Mouse (Mus musculus) MEL-GATA-1-ER (cell line): Measurements from ENCODE around the gene Catsperz.

ENCODE experiments used
- DNase-seq: peaks from one replicate; pipeline ENCODE4 v3.0.0-alpha.2; 2012; ENCODE audit warnings: low read depth; ENCODE audit errors: extremely low read depth

Gene Catsperz

DNA sequence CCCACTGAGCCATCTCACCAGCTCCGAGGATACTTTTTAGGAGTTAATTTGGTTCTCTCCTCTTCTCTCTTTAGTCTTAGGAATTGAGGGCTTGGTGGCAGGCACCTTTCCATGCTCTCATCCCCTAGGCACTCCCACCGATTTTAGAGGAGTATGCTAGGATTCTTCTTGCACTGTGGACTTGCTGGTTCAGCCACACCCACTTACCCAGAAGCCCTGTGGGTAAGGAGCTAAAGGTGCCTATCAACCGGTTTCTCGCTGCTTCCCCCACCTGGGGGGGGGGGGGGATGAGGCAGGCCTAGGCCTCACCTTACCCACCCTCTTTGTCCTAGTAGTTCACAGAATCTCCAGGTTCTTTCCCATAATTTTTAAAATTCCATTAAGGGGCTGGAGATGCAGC is 22.6 kb upstream of the Catsperz start:
- DNase-seq = no peak

DNA sequence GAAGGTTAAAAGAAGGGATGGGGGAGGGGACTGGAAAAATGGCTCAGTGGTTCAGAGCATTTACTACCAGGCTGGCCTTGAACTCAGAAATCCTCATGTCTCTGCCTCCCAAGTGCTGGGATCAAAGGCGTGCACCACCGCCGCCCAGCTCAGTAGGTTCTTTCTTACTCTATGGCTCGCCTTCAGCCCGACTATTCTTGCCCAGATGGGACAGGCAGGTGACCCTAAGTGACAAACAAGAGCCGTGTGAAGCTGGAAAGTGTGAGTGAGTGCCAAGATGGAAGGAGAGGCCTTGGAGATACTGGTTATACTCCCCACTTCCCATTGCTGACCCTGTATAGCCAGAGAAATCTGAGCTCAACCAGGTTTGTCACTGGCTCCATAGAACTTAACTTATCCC is 18.5 kb upstream of the Catsperz start:
- DNase-seq = no peak

DNA sequence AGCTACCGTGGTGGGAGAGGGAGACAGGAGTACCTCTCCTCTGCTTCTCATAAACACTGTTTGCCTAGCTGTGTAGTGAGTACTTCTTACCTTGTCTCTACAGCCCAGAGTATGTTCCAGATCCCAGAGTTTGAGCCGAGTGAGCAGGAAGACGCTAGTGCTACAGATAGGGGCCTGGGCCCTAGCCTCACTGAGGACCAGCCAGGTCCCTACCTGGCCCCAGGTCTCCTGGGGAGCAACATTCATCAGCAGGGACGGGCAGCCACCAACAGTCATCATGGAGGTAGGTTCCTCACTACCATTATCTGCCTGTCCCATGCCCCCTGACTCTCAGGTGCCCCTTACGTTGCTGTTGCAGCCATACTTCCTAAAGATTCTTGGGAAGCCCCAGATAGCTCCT is 17.6 kb upstream of the Catsperz start:
- no peak for DNase-seq

DNA sequence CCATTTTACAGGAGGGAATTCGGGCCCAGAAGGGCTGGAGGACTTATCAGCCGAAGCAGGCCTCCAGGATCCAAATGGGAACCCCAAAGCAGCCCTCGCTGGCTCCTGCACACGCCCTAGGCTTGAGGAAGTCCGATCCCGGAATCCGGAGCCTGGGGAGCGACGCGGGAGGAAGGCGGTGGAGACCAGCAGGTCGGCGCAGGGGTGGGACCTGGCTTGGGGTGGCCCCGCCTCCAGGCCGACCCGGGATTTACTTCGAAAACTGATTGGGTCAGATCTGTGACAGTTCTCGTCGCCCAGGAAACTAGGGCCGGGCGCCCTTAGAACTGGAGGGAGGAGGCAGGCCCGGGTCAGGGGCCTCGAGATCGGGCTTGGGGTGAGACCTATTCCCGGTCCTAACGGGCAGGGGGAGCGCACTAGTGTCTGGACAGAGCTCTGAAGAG is 17.1 kb upstream of the Catsperz start, which contains the start of gene Gpr137:
Gene Gpr137, minus strand, starts transcription at position 232 of the 443 bp plus-strand sequence.
- DNase-seq = peak; percentile 84

DNA sequence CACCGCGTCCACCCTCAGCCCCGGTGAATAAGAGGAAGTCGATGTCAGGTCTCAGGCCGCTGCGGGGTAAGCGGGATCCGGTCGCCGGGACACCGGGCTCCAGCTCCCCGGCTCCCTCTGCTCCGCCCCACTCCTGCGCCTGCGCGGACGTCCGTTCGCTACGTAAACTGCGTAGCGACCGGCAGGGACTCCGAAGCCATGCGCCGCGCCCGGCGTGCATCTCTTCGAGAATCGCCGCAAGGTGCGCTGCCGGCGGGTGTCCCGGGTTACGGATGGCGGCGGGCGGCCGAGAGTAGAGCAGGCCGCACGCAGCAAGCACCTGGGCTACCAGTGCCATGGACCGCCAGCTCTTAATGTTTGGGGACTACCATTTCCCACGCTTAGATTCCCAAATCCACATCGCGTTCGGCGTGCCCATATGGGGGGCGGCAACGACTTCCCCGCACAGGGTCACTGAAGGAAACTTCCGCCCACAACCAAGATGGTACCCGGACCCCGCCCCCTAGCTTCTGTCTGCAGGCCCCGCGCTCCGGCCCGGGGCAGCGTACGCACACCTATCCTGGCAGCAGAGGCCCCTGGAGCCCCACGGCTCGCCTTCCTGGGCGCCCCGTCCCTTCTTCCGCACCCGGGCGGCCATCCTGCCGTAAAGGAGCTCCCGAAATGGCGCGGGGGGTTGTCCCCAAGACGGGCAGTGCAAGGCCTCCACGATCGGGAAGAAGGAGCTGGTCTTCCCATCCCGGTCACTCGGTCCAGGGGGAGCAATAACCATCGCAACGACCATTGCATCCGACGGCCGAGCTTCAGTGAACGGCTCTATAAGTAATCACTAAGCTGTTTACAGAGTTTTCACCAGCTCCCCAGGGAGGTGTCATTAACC is 16.4 kb upstream of the Catsperz start, which contains the start of gene Bad:
Gene Bad, plus strand, starts transcription at position 490 of the 877 bp plus-strand sequence.
- DNase-seq = no peak

DNA sequence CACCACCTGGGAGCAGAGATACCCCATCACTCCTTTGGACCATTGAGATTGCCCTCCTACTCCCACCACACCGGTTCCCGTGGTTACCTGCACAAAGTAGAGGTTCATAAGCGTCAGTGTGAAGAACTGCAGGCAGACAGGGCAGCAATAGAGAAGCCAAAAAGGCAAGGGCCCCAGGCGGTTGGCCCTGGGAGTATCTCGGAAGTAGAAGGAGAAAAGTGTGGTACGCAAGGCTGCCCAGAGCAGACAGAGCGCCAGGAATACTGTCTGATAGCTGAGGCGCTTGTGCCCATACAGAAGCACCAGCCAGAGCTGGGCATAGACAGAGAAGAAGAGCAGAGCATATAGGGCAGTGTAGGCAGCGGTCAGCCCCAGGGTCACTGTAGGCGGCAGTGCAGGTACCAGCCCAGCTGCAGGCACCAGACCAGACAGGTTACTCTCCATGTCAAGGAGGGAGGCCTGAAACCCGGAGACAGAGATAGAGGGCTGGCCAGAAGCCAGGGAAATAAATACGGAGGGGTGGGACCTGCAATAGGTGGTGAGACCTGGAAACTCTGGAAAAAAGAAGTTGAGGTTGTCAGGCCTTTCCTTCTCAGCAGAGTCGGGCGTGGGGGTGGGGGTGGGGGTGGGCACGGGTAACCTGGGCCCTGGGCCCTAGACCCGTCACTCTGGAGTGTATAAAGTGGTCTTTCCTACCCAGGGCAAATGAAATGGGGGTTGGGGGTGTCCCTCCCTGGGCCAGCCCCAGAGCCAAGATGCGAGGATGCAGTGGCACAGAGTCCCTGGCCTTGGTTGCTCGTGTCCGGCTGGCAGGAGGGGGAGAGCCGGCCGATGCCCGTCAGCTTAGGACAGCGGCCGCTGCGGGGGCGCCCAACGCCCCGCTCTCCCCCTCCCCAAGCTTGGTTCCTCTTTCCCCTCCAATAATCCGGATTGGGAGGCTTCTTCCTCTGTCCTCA is 15.5 kb upstream of the Catsperz start:
- DNase-seq = no peak

DNA sequence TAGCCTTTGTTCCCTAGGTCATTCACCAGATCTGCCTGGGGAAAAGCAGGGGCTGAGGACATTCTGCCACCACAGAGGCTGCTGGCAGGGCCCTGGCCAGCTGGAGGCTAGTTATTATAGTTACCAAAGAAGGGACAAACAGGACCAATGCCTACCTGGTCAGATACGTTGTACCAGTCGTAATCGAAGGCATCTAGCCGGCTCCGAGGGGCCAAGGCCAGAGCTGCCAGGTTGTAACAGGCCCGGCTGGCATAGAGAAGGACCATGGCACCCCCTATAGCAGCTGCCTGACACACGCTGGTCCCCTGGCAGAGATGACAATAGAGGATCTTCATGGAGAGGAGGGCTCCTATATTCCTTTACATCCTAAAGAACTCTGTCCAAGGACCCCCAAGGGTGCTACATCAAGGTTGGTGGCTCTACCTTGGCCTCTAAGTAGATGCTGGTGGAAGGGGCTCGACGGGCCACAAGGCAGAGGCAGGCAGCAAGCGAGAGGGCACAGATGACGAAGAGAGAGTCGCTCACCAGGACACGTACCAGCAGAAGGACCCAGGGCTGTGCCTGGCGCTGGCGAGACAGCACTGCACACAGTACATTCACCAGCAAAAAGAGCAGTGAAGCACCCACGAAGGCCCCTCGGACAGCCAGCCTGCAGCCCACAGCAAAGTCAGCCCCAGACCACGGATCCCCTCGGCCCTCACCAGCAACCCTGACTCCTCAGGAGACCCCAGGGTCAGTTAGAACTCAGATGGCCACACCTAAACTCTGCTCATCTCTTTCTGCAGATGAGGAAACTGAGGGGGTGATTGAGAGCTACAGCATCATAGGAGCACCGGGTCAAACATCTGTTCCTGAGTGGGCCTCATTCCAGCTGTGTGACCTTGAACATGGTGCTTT is 14.2 kb upstream of the Catsperz start:
- no peak for DNase-seq

DNA sequence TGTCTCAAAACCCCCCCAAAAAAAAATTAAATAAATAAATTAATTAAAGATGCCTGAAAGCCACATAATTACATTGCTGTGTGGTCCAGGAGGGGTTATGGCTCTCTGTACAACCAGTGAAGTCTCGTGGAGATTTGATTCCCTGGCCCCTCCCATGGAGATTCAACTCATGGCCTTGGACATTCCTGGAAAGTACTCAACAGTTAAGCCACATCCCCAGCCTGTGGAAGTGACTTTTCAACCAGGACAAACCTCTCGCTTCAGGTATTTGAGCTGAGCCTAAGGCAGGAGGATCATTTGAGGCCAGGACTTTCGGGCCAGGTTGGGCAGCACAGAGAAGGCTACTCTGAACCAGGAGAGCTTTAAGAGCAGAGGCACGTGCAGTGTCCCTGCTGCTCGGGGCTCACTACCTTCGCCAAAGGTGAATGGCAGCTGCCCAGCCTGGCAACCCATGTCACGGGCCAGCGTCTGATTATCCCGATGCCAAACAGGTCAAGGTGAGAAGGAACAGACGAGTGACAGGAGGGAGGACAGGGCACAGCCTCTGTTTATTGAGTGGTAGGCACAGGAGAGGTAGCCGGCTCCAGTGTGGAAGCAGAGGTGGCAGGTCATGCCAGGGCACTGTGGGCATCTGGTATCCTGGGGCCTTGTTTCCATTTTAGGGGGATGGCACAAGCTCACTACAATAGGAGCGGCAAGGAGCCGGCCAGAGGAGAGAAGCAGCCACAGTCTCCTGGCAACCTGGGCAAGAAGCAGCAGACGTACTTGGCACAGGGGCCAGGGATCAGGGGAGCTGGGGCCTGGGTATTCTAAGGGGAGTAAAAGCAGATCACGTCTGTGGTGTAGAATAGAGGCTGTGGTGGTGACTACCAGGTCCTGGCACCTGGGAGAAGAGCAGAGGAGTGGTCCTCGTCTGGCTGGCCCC is 12.6 kb upstream of the Catsperz start:
- DNase-seq = no peak

DNA sequence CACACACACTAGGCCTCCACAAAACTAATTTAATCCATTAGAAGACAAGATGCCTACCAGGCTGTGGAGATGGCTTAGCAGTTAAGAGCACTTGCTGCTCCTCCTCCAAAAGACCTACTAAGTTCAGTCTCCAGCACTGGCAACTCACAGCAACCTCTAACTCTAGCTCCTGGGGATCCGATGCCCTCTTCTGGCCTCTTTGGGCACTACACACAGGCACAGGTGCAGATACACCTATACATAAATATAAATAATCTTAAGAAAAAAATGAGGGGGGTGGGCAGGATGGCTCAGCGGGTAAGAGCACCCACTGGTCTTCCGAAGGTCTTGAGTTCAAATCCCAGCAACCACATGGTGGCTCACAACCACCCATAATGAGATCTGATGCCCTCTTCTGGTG is 11.1 kb upstream of the Catsperz start:
- DNase-seq = no peak

DNA sequence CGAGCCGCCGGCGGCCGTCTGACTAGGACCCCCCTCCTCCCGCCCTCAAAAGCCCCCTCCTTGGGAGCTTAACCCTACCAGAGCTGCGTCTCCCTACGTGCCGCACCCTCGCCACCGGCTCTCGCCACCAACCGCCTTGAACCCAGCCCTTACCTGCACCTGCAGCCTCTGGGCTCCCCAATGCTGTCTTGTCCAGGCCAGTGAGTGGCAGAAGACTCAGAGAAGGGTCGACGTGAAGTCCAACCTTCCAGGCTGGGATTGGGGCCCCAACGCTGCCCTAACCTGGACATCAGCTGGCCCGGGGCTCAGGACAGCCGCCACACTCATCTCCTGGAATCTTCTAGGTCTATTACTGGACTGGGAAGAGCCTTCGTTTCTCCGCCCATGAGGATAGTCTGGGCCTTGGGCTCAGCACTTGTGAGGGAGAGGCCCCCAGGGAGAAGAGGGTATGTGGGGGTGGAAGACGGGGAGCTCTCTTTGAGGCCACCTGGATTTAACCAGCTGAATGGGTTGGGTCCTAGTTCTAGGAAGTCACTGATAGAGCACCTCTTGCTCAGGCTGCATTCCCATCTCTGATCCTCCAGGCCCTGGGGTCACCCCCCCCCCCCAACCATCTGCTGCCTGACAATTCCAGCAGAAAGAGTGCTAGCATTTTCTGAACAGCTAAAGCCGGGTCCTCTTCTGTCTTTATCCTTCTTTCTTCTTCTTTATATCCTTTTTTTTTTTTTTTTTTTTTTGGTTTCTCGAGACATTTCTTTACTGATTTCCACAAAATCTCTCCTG is 9.2 kb upstream of the Catsperz start, which contains the start of gene Kcnk4:
Gene Kcnk4, minus strand, starts transcription at position 321 of the 783 bp plus-strand sequence.
- no peak for DNase-seq

DNA sequence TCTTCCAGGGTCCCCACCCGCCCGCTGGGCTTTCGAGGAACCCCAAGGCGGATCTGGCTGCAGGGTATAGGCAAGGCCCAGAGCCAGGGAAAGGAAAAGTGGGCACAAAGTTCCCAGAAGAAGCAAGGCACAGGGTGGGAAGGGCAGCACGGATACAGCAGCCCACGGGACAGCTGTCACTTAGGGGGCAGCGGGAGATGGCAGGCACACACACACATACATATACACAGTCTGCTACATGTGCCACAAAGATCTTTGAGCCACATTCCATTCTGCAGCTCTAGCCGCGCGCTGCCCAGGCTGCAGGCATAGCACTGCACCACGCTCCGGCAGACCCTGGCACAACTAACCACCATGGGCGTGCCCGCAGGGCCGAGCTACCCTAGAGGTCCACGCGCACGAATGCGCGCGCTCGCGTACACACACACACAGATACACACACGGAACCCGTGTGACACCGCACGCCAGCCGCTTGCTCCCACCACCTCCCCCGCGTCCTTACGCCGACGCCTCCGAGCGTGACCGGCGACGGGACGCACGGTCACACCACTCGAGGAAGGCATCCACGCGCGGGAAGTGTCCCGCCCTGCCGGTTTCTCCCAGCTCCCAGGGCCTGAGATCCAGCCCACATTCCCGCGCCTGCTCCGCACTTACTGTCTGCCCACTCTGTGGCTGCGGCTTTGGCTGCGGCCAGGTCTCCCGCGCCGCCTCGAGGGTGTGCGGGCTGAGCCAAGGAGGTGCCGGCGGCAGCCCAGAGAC is 8.4 kb upstream of the Catsperz start:
- DNase-seq = no peak

DNA sequence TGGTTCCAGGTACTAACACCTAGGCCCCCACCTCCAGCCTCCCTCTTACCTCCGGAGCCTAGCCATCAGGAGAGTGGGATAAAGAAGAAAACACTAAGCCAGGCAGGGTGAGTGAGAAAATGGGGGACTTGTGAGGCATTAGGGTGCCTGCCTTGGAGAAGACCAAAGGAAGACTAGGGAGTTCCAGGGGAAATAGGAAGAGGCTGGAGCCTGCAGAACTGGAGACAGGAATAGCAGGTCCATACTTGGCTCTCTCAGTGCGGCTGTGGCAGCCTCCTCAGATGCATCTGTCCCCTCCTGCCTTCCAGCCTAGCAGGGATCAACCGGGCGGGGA is 7.9 kb upstream of the Catsperz start:
- no peak for DNase-seq

DNA sequence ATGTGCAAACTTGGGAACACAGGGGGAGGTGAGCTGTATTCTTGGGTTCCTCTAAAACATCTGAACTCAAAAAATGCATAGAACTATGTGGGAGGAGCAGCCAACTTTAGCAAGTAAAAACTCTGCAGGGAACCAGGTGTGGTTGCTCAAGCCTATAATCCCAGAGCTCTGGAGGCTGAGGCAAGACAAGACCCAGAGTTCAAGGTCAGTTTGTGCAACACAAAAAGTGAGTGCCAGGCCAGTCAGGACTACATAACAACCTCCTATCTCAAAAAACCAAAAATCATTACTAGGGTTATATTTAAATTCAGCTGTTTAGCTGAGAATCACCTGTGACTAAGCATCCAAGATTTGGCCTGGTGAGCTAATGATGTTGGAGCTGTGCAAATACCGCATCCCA is 6.8 kb upstream of the Catsperz start:
- no peak for DNase-seq

DNA sequence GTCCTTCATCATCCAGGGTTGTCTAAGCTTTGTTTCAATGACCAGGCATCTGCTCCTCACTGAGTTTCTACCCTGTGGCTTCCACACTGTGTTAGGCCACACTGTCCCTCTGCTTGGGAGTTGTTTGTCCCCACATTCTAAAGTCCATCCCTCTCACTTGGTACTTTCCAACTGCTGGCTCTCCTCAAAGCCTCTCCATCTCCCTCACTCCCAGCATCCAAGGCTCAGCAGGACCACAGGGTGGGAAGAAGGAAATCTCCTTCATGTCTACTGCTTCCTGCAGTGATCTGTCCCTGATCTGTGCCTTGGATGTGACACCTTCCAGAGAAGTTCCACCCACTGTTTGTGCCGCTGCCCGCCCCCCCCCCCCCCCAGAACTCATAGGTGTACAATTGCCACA is 5.8 kb upstream of the Catsperz start:
- DNase-seq = no peak

DNA sequence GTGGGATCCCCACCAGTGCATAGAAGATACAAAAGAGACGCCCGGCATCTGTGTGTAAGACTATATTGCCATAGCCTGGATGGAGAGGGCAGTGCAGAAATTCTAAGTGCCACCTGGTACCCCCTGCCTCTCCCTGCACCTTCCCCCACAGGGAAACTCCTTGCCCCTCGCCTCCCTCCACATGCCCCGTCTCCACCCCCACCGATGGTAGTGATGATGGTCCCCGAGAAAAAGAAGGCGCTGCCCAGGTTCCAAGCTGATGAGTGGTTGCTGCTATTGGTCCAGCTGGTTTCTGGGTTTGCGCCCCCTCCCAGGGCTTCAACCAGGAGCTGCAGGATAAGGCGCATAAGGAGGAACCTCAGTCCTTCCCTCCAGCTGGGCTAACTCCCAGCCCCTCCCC is 2.9 kb upstream of the Catsperz start:
- DNase-seq = no peak

DNA sequence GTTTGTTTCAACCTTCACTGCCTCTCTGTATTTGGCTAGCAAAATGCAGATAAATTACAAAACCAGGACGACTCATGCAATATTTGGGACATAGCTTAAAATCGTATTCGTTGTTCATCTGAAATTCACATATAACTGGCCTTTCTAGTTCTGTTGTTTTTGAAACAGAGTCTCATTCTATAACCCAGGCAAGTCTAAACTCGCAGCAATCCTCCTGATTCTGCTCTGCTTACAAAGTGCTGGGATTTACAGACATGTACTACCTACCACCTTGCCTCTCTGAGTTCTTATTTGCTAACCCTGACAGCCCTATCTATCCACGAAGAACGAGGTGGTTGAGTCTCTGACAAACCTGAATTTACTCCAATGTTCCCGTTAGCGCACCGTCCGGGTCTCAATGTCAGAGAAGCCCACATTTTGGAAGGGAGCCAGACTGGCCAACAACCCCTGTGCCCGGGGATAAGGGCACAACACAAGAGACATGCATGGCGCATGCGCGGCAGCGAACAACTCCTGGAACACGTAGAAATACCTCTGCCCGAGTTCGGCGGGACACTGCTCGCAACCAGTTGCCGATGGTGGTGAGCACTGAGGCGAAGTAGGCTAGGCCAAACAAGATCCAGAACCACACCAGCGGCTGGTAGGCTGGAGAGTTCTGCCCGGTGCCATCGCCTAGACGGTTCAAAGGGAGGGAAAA is 1.5 kb upstream of the Catsperz start:
- DNase-seq = no peak

DNA sequence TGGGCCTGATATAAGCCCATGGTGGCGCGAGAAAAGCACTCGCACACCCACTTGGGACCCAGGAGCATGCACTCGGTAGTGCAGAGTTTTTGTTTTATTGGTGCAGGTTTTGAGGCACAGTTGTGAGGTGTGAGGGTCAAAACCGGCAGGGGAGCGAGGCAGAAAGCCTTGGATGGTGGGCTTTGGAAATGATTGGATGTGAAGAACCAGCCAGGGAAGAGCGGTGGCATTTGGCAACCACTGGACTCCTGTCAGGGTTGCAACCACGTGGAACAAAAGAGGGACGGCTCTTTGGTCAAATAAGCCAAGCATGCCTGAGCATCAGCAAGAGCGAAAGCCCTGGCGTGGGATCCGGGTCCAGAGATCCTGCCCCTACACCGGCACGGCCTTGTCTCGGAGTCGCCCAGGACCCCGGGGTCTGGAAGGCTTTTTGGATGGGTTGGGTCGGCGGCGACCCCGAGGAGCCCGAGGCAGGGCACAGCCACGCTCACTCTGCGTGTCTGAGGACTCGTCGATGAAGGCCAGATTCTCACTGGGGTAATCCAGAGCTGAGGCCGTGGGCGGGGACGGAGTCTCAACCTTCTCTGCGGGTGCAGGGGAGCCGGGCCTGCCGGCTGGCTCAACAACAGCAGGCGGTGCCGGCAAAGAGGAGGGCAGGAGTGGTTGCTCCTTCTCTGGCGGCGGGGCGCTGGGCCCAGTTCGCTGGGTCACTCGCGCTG is 590 bp upstream of the Catsperz start:
- DNase-seq = no peak
